Mouse (Mus musculus): Measurements from ENCODE around the gene Zbed3. TPM values are rescaled to one million over a fixed set of nuclear protein-coding genes. Genes with fewer than 3 reads are reported as not detected.

The Zbed3 gene
- polyA plus RNA-seq, 1 experiment from 2014 or later, result 5.7 TPM

DNA sequence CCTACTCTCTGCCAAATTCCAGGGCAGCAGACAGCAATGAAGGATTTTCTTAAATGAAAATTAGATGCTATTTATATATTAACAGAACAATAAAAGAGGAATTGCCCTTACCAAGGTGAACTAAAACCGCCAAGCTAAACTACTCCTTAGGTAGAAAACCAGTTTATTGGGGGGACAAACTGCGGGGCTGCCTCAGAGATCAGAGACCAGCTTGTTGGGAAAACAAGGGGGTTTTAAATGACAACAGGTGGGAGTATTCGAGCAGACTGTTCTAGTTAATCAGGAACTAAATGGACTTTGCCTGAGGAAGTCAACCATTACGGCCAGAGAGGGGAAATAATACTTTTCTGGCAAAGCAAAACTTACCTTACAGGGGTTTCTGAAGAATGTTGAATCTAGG is 3.0 kb upstream of the Zbed3 start:
- ATAC-seq (ENCODE audit: insufficient read depth), result no peak
- H3K9me3 ChIP-seq (replicated peaks), result no peaks in the 10 kb centered on the region
- H3K4me3 ChIP-seq (replicated peaks), result no peak overlapping the region
- H3K36me3 ChIP-seq (replicated peaks), result no peaks in the 10 kb centered on the region
- H3K9ac ChIP-seq, result no peak overlapping the region
- 42% methylated on average over 4 of the region's 4 CpGs for WGBS (ENCODE audit: insufficient replicate concordance)
- H3K4me1 ChIP-seq (replicated peaks), result no peaks in the 10 kb centered on the region
- no peak overlapping the region for H3K4me2 ChIP-seq
- no peak overlapping the region for H3K27ac ChIP-seq (replicated peaks)
- H3K27me3 ChIP-seq, result peaks cover 21% of the 10 kb centered on the region

GRCm38 (mm10) chr13:95323950-95324625 is 676 bp downstream of the Zbed3 start:
- H3K4me2 ChIP-seq, result peak overlapping the region; percentile 75
- 0 out of 2 replicates have a peak overlapping the region, but pooled peaks have one; percentile 85 for H3K27ac ChIP-seq (replicated peaks)
- H3K9ac ChIP-seq, result peak overlapping the region; percentile 72
- no peaks in the 10 kb centered on the region for H3K36me3 ChIP-seq (replicated peaks)
- WGBS (ENCODE audit: insufficient replicate concordance), result 18% methylated on average over 15 of the region's 15 CpGs
- peaks cover 11% of the 10 kb centered on the region; the same call in 1 of the 2 replicates for H3K4me1 ChIP-seq (replicated peaks)
- no peak for ATAC-seq (ENCODE audit: insufficient read depth)
- H3K4me3 ChIP-seq (replicated peaks), result peak overlapping the region; percentile 63
- peaks cover 35% of the 10 kb centered on the region for H3K27me3 ChIP-seq
- no peaks in the 10 kb centered on the region for H3K9me3 ChIP-seq (replicated peaks)

DNA sequence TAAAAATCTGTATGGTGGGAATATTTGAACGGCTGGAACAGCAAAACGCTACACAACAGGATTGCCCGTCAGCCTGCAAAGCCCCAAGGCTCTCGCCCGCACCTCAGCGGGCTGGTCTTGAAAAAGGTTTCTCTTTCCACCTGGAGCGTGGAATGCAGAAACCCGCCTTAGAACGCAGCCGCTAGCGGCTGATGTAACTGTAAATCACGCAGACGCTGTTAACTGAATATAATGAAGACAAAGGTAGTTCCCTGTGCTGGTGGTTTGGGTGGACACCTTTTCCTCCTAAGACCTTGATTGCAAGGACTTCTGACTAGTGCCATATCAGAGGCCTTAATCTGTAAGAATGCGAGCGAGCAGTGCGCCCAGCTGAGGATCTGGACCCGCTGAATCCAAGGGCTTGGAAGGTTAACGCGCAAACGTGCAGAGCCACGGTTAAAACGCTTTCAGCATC is 1.2 kb downstream of the Zbed3 start:
- no peak for ATAC-seq (ENCODE audit: insufficient read depth)
- Histone ChIP-seq H3K36me3 (replicated peaks) (no peaks in the 10 kb centered on the region), H3K4me1 (replicated peaks) (peaks cover 11% of the 10 kb centered on the region; the same call in 1 of the 2 replicates), H3K27me3 (peaks cover 34% of the 10 kb centered on the region), H3K9ac (peak overlapping the region; percentile 72), H3K4me3 (replicated peaks) (peak overlapping the region; percentile 63), H3K9me3 (replicated peaks) (no peaks in the 10 kb centered on the region), H3K4me2 (peak overlapping the region; percentile 75), H3K27ac (replicated peaks) (peak overlapping the region; percentile 85; the same call in 1 of the 2 replicates)
- under 1% methylated on average over 22 of the region's 22 CpGs for WGBS (ENCODE audit: insufficient replicate concordance)

GRCm38 (mm10) chr13:95325080-95325906 is 1.9 kb downstream of the Zbed3 start:
- no peaks in the 10 kb centered on the region for H3K36me3 ChIP-seq (replicated peaks)
- H3K4me1 ChIP-seq (replicated peaks), result peaks cover 11% of the 10 kb centered on the region; the same call in 1 of the 2 replicates
- peak overlapping the region; percentile 72 for H3K9ac ChIP-seq
- WGBS (ENCODE audit: insufficient replicate concordance), result under 1% methylated on average over 56 of the region's 63 CpGs
- ATAC-seq (ENCODE audit: insufficient read depth), result peak; percentile 58
- peak overlapping the region; percentile 75 for H3K4me2 ChIP-seq
- H3K27me3 ChIP-seq, result peaks cover 34% of the 10 kb centered on the region
- no peaks in the 10 kb centered on the region for H3K9me3 ChIP-seq (replicated peaks)
- H3K4me3 ChIP-seq (replicated peaks), result peak overlapping the region; percentile 63
- peak overlapping the region; percentile 85 for H3K27ac ChIP-seq (replicated peaks)

- Histone ChIP-seq H3K9me3 (replicated peaks) (no peaks in the 10 kb centered on the region), H3K4me1 (replicated peaks) (peaks cover 11% of the 10 kb centered on the region; the same call in 1 of the 2 replicates), H3K9ac (no peak overlapping the region), H3K4me3 (replicated peaks) (peak overlapping the region; percentile 63), H3K4me2 (peak overlapping the region; percentile 75), H3K27ac (replicated peaks) (peak overlapping the region; percentile 85; the same call in 1 of the 2 replicates), H3K27me3 (peaks cover 34% of the 10 kb centered on the region), H3K36me3 (replicated peaks) (no peaks in the 10 kb centered on the region)
- 9% methylated on average over 5 of the region's 5 CpGs for WGBS (ENCODE audit: insufficient replicate concordance)
- ATAC-seq (ENCODE audit: insufficient read depth), result no peak
Measured at GRCm38 (mm10) chr13:95325907-95326550, 2.6 kb downstream of the Zbed3 start.

GRCm38 (mm10) chr13:95326611-95327344 is 3.4 kb downstream of the Zbed3 start:
- Histone ChIP-seq H3K4me3 (replicated peaks) (peak overlapping the region; percentile 63), H3K9me3 (replicated peaks) (no peaks in the 10 kb centered on the region), H3K9ac (0 out of 2 replicates have a peak overlapping the region, but pooled peaks have one; percentile 1), H3K4me1 (replicated peaks) (peaks cover 14% of the 10 kb centered on the region; the same call in 1 of the 2 replicates), H3K27ac (replicated peaks) (no peak overlapping the region), H3K36me3 (replicated peaks) (no peaks in the 10 kb centered on the region), H3K4me2 (peak overlapping the region; percentile 75), H3K27me3 (peaks cover 34% of the 10 kb centered on the region)
- 26% methylated on average over 21 of the region's 21 CpGs for WGBS (ENCODE audit: insufficient replicate concordance)
- ATAC-seq (ENCODE audit: insufficient read depth), result no peak

DNA sequence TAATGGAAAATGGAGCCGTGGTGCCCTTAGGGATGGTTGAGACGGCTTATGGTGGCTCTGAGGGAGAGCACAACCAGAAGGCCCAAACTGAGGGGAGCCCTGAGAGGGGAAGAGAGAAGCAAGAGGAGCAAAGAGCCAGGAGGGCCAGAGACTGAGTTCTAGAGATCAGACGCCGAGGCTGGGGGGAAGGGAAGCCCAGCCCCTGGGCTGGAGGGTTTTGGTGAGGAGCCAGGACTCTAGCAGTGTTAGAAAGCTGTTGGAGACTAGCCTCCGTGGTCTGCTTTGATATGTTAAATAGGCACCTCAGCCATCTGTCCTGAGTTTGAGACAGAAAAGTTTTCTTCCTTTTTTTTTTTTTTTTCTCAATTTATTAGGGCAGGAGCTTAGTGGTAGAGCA is 3.9 kb downstream of the Zbed3 start:
- Histone ChIP-seq H3K4me3 (replicated peaks) (peak overlapping the region; percentile 63), H3K27me3 (peaks cover 34% of the 10 kb centered on the region), H3K27ac (replicated peaks) (no peak overlapping the region), H3K9me3 (replicated peaks) (no peaks in the 10 kb centered on the region), H3K36me3 (replicated peaks) (no peaks in the 10 kb centered on the region), H3K4me1 (replicated peaks) (peaks cover 14% of the 10 kb centered on the region; the same call in 1 of the 2 replicates), H3K4me2 (peak overlapping the region; percentile 75), H3K9ac (0 out of 2 replicates have a peak overlapping the region, but pooled peaks have one; percentile 1)
- ATAC-seq (ENCODE audit: insufficient read depth), result no peak
- 20% methylated on average over 5 of the region's 5 CpGs for WGBS (ENCODE audit: insufficient replicate concordance)

- peaks cover 14% of the 10 kb centered on the region; the same call in 1 of the 2 replicates for H3K4me1 ChIP-seq (replicated peaks)
- H3K9ac ChIP-seq, result no peak overlapping the region
- peaks cover 28% of the 10 kb centered on the region for H3K27me3 ChIP-seq
- no peak for ATAC-seq (ENCODE audit: insufficient read depth)
- WGBS (ENCODE audit: insufficient replicate concordance), result 73% methylated on average over 11 of the region's 11 CpGs
- no peak overlapping the region for H3K27ac ChIP-seq (replicated peaks)
- H3K36me3 ChIP-seq (replicated peaks), result no peaks in the 10 kb centered on the region
- no peak overlapping the region for H3K4me2 ChIP-seq
- no peaks in the 10 kb centered on the region for H3K9me3 ChIP-seq (replicated peaks)
- no peak overlapping the region for H3K4me3 ChIP-seq (replicated peaks)
Measured at GRCm38 (mm10) chr13:95328767-95329166, 5.4 kb downstream of the Zbed3 start.

- H3K9ac ChIP-seq, result no peak overlapping the region
- H3K27me3 ChIP-seq, result peaks cover 16% of the 10 kb centered on the region
- no peaks in the 10 kb centered on the region for H3K36me3 ChIP-seq (replicated peaks)
- no peaks in the 10 kb centered on the region for H3K9me3 ChIP-seq (replicated peaks)
- H3K4me1 ChIP-seq (replicated peaks), result peaks cover 14% of the 10 kb centered on the region; the same call in 1 of the 2 replicates
- H3K4me3 ChIP-seq (replicated peaks), result no peak overlapping the region
- no peak overlapping the region for H3K4me2 ChIP-seq
- ATAC-seq (ENCODE audit: insufficient read depth), result no peak
- 58% methylated on average over 11 of the region's 11 CpGs for WGBS (ENCODE audit: insufficient replicate concordance)
- H3K27ac ChIP-seq (replicated peaks), result no peak overlapping the region
Measured at GRCm38 (mm10) chr13:95330507-95330906, 7.1 kb downstream of the Zbed3 start.
